Mouse (Mus musculus) hindbrain, embryonic 13.5 days (tissue): ENCODE results near the gene Pcdh8. TPM values are rescaled to one million over a fixed set of nuclear protein-coding genes. Genes with fewer than 3 reads are reported as not detected.

Experiments used
- ATAC-seq: fragments of 200-750 bp; cut with Nextera tagmentation; 2 replicates; pipeline ENCODE4 v1.8.0; 2017; ENCODE audit warnings: moderate TSS enrichment; ENCODE audit not compliant: low FRiP score
- H3K27ac ChIP-seq: fragments of 300-500 bp; sonication (generic); 2 replicates; pipeline ENCODE4 v1.5.1; 2015; ENCODE audit warnings: inconsistent platforms, mild to moderate bottlenecking, moderate library complexity
- H3K27me3 ChIP-seq: fragments of 300-500 bp; sonication (generic); 2 replicates; pipeline ENCODE4 v1.6.1; 2015; ENCODE audit warnings: mild to moderate bottlenecking, inconsistent platforms
- H3K36me3 ChIP-seq: fragments of 300-500 bp; sonication (generic); 2 replicates; pipeline ENCODE4 v1.6.1; 2015; ENCODE audit warnings: mild to moderate bottlenecking, inconsistent platforms
- H3K4me1 ChIP-seq: fragments of 300-500 bp; sonication (generic); replicated peaks from 2 replicates; pipeline ENCODE4 v1.6.1; 2015; ENCODE audit warnings: inconsistent platforms
- H3K4me2 ChIP-seq: fragments of 300-500 bp; sonication (generic); 2 replicates; pipeline ENCODE4 v1.6.1; 2015; ENCODE audit warnings: inconsistent platforms, mild to moderate bottlenecking, moderate library complexity
- H3K4me3 ChIP-seq: fragments of 300-500 bp; sonication (generic); 2 replicates; pipeline ENCODE4 v1.5.1; 2015; ENCODE audit warnings: mild to moderate bottlenecking, inconsistent platforms
- H3K9ac ChIP-seq: fragments of 300-500 bp; sonication (generic); 2 replicates; pipeline ENCODE4 v1.6.1; 2015; ENCODE audit warnings: mild to moderate bottlenecking, inconsistent platforms
- H3K9me3 ChIP-seq: fragments of 300-500 bp; sonication (generic); 2 replicates; pipeline ENCODE4 v1.6.1; 2016; ENCODE audit warnings: inconsistent platforms
- WGBS: fragments of 180-500 bp; shearing (Covaris S2); methylation state at CpG from one replicate; pipeline ENCODE4 v1.1.7; 2015; 5-methylcytosine and 5-hydroxymethylcytosine counted together
- polyA plus RNA-seq: library from polyadenylated mRNA; unstranded; fragments of >200 nt; fragmentation: Nextera tagmentation; extraction: Ambion mirVana; gene quantifications from 2 replicates; pipeline ENCODE4 v1.2.1, GENCODE M21; 2015

Gene Pcdh8
- 33.2 and 35.3 TPM in 2 replicates for polyA plus RNA-seq

DNA sequence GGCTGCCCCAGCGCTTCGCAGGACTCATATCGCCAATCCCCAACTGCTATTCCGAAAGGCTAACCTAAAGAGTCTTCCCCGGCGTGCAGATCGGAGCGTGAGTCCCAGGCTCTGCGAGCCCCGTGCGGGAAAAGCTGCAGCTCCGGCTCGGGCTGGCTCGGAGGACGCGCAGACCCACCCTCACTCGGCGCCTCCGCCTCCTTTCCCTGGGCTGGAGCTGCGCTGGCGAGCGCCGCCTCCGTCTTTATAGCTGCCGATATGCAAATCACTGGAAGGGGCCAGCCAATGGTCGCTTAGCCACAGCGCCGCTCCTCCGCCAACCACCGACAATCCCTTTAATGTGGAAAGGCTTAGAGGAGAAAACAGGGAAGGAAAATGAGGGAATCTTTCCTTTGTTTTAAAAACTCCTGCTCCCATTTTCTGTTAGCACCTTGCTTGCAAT is at the start of gene Pcdh8:
TSS of gene Pcdh8 (minus strand) at position 219 of the 442 bp plus-strand sequence.
- H3K4me3 ChIP-seq: peak within 1 kb of the TSS; percentile 68
- peaks cover 48% of the 10 kb centered on the region for H3K27me3 ChIP-seq
- WGBS: under 1% methylated on average over 30 of the region's 30 CpGs
- H3K4me1 ChIP-seq: peaks cover 69% of the 10 kb centered on the region
- H3K27ac ChIP-seq: peak within 1 kb of the TSS; percentile 93
- ATAC-seq: peak; percentile 91
- H3K9me3 ChIP-seq: no peaks in the 10 kb centered on the region
- H3K4me2 ChIP-seq: peak within 1 kb of the TSS; percentile 81
- H3K9ac ChIP-seq: peak within 1 kb of the TSS; percentile 78
- H3K36me3 ChIP-seq: peaks cover 4% of the 10 kb centered on the region; the same call in 1 of the 2 replicates

DNA sequence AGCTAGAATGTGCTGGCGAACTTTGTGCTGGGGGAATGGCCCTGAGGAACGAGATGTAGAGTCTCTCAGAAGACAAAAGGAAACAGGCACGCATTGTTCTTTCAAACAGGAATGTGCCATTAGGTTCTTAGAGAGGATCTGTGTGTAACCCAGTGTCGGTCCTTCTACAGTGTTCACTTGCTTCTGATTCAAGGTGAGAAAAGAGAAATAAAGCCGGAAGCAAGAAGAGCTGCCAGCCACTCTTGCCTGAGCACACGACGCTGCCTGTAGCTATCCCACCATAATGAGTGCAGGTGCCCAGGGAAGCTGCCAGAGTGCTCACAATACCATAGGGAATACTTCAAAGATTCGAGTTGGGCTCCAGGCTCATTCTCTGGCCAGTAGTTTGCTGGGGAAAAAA is 43.6 kb upstream of the Pcdh8 start:
- WGBS: 50% methylated on average over 8 of the region's 8 CpGs
- Histone ChIP-seq H3K27ac (no peak overlapping the region), H3K9ac (no peak overlapping the region), H3K36me3 (no peaks in the 10 kb centered on the region), H3K9me3 (no peaks in the 10 kb centered on the region), H3K4me2 (no peak overlapping the region), H3K27me3 (no peaks in the 10 kb centered on the region), H3K4me1 (peaks cover 4% of the 10 kb centered on the region; the same call in 1 of the 2 replicates), H3K4me3 (no peak overlapping the region)
- no peak for ATAC-seq

- H3K27ac ChIP-seq: peak overlapping the region; percentile 19; the same call in 1 of the 2 replicates
- no peaks in the 10 kb centered on the region for H3K9me3 ChIP-seq
- no peak overlapping the region for H3K4me3 ChIP-seq
- no peak overlapping the region for H3K9ac ChIP-seq
- no peak for ATAC-seq
- no peak overlapping the region for H3K4me2 ChIP-seq
- H3K27me3 ChIP-seq: no peaks in the 10 kb centered on the region
- WGBS: 24% methylated on average over 1 of the region's 1 CpGs
- H3K36me3 ChIP-seq: no peaks in the 10 kb centered on the region
- H3K4me1 ChIP-seq: peaks cover 4% of the 10 kb centered on the region; the same call in 1 of the 2 replicates
Observed at GRCm38 (mm10) chr14:79814084-79814483, 43.0 kb upstream of the Pcdh8 start.

DNA sequence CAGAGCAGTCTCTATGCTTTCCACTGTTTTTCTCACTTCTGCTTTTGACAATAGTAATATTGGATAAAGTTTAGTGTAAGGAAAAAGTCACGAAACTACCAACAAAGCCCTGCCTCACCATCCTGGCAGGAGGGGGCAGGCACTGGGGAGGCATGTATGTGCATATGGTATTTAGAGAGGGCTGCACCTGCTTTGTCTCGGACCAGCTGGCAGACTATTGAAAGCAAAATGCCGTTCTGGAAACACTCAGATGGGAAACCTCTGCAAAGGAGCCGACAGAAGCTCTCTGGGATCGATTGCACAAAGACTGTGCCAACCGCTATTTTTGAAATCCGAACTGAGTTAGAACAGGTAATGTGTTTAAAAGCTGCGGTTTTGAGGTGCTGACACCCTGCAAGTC is 22.1 kb upstream of the Pcdh8 start:
- Histone ChIP-seq H3K9ac (no peak overlapping the region), H3K36me3 (no peaks in the 10 kb centered on the region), H3K4me1 (peaks cover 4% of the 10 kb centered on the region; the same call in 1 of the 2 replicates), H3K9me3 (peaks cover 5% of the 10 kb centered on the region; the same call in 1 of the 2 replicates), H3K27ac (no peak overlapping the region), H3K27me3 (peaks cover 4% of the 10 kb centered on the region; the same call in 1 of the 2 replicates), H3K4me3 (no peak overlapping the region), H3K4me2 (no peak overlapping the region)
- WGBS: 67% methylated on average over 8 of the region's 8 CpGs
- no peak for ATAC-seq

GRCm38 (mm10) chr14:79789535-79789934 is 18.4 kb upstream of the Pcdh8 start:
- Histone ChIP-seq H3K27ac (no peak overlapping the region), H3K4me2 (no peak overlapping the region), H3K4me3 (no peak overlapping the region), H3K9me3 (no peaks in the 10 kb centered on the region), H3K27me3 (peaks cover 4% of the 10 kb centered on the region; the same call in 1 of the 2 replicates), H3K9ac (no peak overlapping the region), H3K4me1 (peaks cover 4% of the 10 kb centered on the region; the same call in 1 of the 2 replicates), H3K36me3 (no peaks in the 10 kb centered on the region)
- 40% methylated on average over 4 of the region's 4 CpGs for WGBS
- ATAC-seq: no peak

DNA sequence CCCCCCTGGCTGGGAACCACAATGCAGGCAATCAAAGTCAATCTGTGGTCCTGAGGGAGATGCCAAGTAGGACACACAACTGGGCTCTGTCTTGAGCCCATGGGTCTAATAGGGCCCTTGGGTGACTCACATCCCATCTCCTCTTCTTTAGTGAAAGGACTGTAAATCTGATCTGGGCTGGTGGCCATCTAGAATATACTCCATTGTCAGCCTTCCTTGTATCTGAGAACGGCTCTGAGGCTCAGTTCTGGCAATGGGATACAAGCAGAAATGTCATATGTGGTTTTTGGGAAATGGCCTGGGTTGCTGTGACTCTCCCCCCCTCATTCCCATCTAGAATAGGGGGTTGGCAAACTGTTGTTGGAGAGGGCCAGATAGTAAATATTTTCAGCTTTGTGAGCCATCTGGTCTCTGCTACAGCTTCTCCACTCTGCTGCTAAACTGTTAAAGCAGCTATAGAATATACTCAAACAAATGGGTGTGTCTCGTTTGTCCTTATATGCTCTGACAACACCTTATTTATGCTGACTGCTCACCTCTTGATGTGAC is 17.6 kb upstream of the Pcdh8 start:
- H3K27me3 ChIP-seq: peaks cover 4% of the 10 kb centered on the region; the same call in 1 of the 2 replicates
- H3K4me1 ChIP-seq: peaks cover 4% of the 10 kb centered on the region; the same call in 1 of the 2 replicates
- H3K9me3 ChIP-seq: no peaks in the 10 kb centered on the region
- no peak overlapping the region for H3K27ac ChIP-seq
- H3K4me3 ChIP-seq: no peak overlapping the region
- no peaks in the 10 kb centered on the region for H3K36me3 ChIP-seq
- 77% methylated on average over 2 of the region's 2 CpGs for WGBS
- no peak overlapping the region for H3K9ac ChIP-seq
- H3K4me2 ChIP-seq: no peak overlapping the region
- no peak for ATAC-seq

DNA sequence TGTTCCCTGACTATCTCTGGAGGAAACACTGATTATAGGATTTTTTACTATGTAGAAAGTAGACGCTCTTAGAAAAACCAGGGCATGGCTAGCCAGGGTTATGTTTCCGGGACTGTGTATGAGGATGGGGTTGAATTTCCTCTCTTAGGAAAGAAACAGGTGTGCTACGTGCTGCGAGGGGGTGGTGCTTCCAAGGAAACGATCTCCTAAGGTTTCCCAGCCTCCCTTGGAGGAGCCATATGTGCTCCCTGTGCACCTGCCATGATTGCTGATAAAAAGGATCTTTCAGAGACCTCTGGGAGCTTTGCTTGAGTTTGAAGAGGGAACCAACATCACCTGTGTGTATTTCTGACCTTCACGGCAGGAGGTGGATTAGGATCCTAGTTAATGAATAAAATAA is 16.8 kb upstream of the Pcdh8 start:
- WGBS: 93% methylated on average over 6 of the region's 6 CpGs
- no peaks in the 10 kb centered on the region for H3K36me3 ChIP-seq
- peaks cover 4% of the 10 kb centered on the region; the same call in 1 of the 2 replicates for H3K4me1 ChIP-seq
- H3K27me3 ChIP-seq: peaks cover 4% of the 10 kb centered on the region; the same call in 1 of the 2 replicates
- H3K4me2 ChIP-seq: no peak overlapping the region
- H3K9ac ChIP-seq: no peak overlapping the region
- H3K4me3 ChIP-seq: no peak overlapping the region
- no peaks in the 10 kb centered on the region for H3K9me3 ChIP-seq
- ATAC-seq: no peak
- H3K27ac ChIP-seq: no peak overlapping the region

DNA sequence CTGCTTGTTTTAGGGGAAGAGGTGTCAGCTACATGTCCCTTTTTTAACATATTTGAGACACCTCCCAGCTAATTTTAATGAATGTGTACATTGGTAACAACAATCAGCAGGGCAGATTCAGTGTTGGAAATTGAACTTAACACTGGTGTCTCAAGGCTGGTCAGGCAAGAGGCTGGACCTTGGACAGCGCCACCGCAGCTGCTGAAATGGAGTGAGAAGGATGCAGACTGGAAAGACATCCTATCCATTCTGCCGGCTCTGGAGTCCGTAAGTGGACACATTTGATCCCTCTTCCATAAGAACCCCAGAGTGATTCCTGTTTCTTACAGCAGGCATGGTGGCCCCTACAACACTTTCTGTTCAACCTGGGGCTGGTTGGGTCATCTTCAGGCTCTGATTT is 14.3 kb upstream of the Pcdh8 start:
- H3K4me1 ChIP-seq: peaks cover 4% of the 10 kb centered on the region
- 57% methylated on average over 4 of the region's 4 CpGs for WGBS
- no peak overlapping the region for H3K4me3 ChIP-seq
- H3K27me3 ChIP-seq: peaks cover 6% of the 10 kb centered on the region
- H3K9ac ChIP-seq: no peak overlapping the region
- no peak overlapping the region for H3K27ac ChIP-seq
- no peaks in the 10 kb centered on the region for H3K36me3 ChIP-seq
- H3K9me3 ChIP-seq: no peaks in the 10 kb centered on the region
- no peak overlapping the region for H3K4me2 ChIP-seq
- no peak for ATAC-seq

DNA sequence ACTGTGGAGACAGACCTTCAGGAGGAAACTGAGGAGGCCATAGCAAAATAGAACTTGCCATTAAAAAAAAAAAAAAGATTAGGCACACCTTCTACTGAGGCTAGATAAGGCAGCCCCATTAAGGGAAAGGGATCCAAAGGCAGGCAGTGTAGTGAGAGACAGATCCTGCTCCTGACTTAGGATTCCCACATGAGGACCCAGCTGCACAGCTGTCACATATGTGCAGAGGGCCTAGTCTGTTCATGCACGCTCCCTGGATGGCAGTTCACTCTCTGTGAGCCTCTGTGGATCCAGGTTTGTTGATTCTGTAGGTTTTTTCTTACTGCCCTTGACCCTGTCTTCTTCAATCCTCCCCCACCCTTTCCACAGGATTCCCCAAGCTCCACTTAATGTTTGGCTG is 9.8 kb upstream of the Pcdh8 start:
- ATAC-seq: no peak

GRCm38 (mm10) chr14:79780332-79780731 is 9.2 kb upstream of the Pcdh8 start:
- H3K9ac ChIP-seq: no peak overlapping the region
- 15% methylated on average over 6 of the region's 6 CpGs for WGBS
- H3K27ac ChIP-seq: no peak overlapping the region
- H3K9me3 ChIP-seq: no peaks in the 10 kb centered on the region
- no peaks in the 10 kb centered on the region; the same call in 1 of the 2 replicates for H3K4me1 ChIP-seq
- H3K36me3 ChIP-seq: no peaks in the 10 kb centered on the region
- H3K4me2 ChIP-seq: no peak overlapping the region
- peaks cover 19% of the 10 kb centered on the region for H3K27me3 ChIP-seq
- H3K4me3 ChIP-seq: no peak overlapping the region
- no peak for ATAC-seq

More for the DNA sequence above, 9.8 kb upstream of the Pcdh8 start:
- Histone ChIP-seq H3K9me3 (no peaks in the 10 kb centered on the region), H3K9ac (no peak overlapping the region), H3K27ac (no peak overlapping the region), H3K27me3 (peaks cover 14% of the 10 kb centered on the region; the same call in 1 of the 2 replicates), H3K4me2 (no peak overlapping the region), H3K36me3 (no peaks in the 10 kb centered on the region), H3K4me1 (no peaks in the 10 kb centered on the region; the same call in 1 of the 2 replicates), H3K4me3 (no peak overlapping the region)
- WGBS: 38% methylated on average over 1 of the region's 1 CpGs

- no peak overlapping the region for H3K9ac ChIP-seq
- 43% methylated on average over 4 of the region's 4 CpGs for WGBS
- peaks cover 21% of the 10 kb centered on the region for H3K27me3 ChIP-seq
- no peak overlapping the region for H3K4me2 ChIP-seq
- no peak for ATAC-seq
- no peaks in the 10 kb centered on the region for H3K36me3 ChIP-seq
- H3K9me3 ChIP-seq: no peaks in the 10 kb centered on the region
- no peak overlapping the region for H3K27ac ChIP-seq
- H3K4me1 ChIP-seq: peaks cover 1% of the 10 kb centered on the region
- H3K4me3 ChIP-seq: no peak overlapping the region
Observed at GRCm38 (mm10) chr14:79779841-79780240, 8.7 kb upstream of the Pcdh8 start.

DNA sequence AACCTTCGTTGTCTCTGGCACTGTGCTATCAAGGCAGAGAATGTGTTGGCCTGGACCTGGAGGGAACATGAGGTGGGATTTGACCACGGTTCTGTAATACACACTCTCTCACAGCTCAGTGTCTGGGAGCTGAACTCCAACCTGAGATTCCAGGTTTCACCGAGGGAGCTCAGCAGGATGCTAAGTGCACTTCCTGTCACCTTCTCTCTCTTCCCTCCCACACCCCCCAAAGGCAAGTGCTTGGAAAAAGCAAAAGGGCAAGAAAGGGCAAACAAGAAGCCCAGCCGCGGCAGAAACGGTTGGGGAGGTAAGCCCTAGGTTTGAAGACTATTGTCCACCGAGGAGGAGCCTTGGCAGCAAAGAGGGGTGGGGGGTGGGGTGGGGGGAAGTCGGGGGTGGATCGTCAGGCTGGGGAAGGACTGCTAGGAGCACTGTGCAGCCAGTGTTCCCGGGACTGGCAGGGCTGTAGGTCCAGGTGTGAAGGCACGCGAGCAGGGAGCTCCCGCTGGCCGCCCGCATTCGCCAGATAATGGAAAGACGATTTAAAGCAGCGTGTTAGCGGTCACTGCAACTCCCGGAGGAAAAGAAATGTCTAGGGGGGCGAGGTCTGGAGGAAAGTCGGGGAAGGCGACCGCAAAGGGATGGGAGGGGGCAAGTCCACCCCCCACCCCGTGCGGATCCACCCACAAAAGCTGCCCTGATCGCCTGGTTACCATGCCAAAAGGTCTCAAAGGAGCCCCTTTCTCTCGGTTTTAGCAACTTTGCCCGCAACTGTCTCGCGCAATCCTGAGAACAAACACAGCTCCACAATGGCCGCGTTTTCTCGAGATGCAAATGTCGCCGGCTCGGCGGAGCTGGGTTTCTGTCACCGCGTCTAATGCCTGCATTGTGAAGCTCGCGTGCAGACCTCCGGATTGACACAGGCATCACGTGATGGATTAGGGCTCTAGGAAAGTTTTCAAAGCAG is 2.6 kb upstream of the Pcdh8 start:
- H3K4me1 ChIP-seq: peaks cover 53% of the 10 kb centered on the region
- H3K9me3 ChIP-seq: no peaks in the 10 kb centered on the region
- peaks cover 41% of the 10 kb centered on the region for H3K27me3 ChIP-seq
- no peaks in the 10 kb centered on the region for H3K36me3 ChIP-seq
- H3K4me2 ChIP-seq: peak overlapping the region; percentile 87
- WGBS: under 1% methylated on average over 44 of the region's 44 CpGs
- peak overlapping the region; percentile 84 for H3K27ac ChIP-seq
- 0 out of 2 replicates have a peak, but pooled peaks have one; percentile 8 for ATAC-seq
- peak overlapping the region; percentile 80 for H3K9ac ChIP-seq
- H3K4me3 ChIP-seq: peak overlapping the region; percentile 50
